Mouse (Mus musculus) MEL (cell line): ENCODE measurements at regions not wholly inside any gene's neighbourhood (a gene's known extent, or its start where the extent isn't known, plus 50 kb on each side); places are given as distances from the start of the nearest gene placed in this dataset.

Source experiments
- DNase-seq: peaks from one replicate; pipeline ENCODE4 v3.0.0; 2011; ENCODE audit warnings: low read depth, low spot score
- H3K27ac ChIP-seq: 2 replicates; pipeline ENCODE4 v1.5.1; 2012; ENCODE audit warnings: low read depth, mild to moderate bottlenecking, control low read depth, low read length, moderate library complexity; ENCODE audit not compliant: control insufficient read depth
- H3K27me3 ChIP-seq, 2 experiments: fragments of 150-350 bp in 1 of 2; sonication (generic) in 1 of 2; 2 replicates each; pipeline ENCODE4 v1.6.1; 2012; ENCODE audit warnings: low read length in 2 of 2, mild to moderate bottlenecking in 2 of 2, improper control_type of control experiment in 1 of 2, moderate library complexity in 1 of 2; ENCODE audit not compliant: insufficient read depth in 2 of 2, control insufficient read depth in 1 of 2
- H3K36me3 ChIP-seq, 2 experiments: 2 replicates each; pipeline ENCODE4 v1.6.1; 2012 to 2014; ENCODE audit warnings: low read length in 2 of 2, improper control_type of control experiment in 1 of 2, inconsistent platforms in 1 of 2, mild to moderate bottlenecking in 1 of 2; ENCODE audit not compliant: insufficient read depth in 2 of 2, control insufficient read depth in 1 of 2
- H3K4me1 ChIP-seq, 2 experiments: fragments of 150-350 bp in 1 of 2; sonication (generic) in 1 of 2; 2 replicates each; pipeline ENCODE4 v1.6.1; 2012; ENCODE audit warnings: low read length in 2 of 2, improper control_type of control experiment in 1 of 2, mild to moderate bottlenecking in 1 of 2; ENCODE audit not compliant: insufficient read depth in 2 of 2, control insufficient read depth in 1 of 2
- H3K4me3 ChIP-seq, 2 experiments: fragments of 150-350 bp in 1 of 2; sonication (generic) in 1 of 2; 2 replicates each; pipeline ENCODE4 v1.5.1; 2012; ENCODE audit warnings: low read depth in 2 of 2, low read length in 2 of 2, mild to moderate bottlenecking in 2 of 2, moderate library complexity in 2 of 2, control low read depth in 1 of 2, improper control_type of control experiment in 1 of 2; ENCODE audit not compliant: control insufficient read depth in 1 of 2, insufficient read depth in 1 of 2
- H3K79me2 ChIP-seq: 2 replicates; pipeline ENCODE4 v1.6.1; 2012; ENCODE audit warnings: mild to moderate bottlenecking, low read length, moderate library complexity; ENCODE audit not compliant: control insufficient read depth, poor library complexity, insufficient read depth
- H3K9ac ChIP-seq: 2 replicates; pipeline ENCODE4 v1.6.1; 2012; ENCODE audit warnings: low read depth, mild to moderate bottlenecking, control low read depth, low read length, moderate library complexity; ENCODE audit not compliant: control insufficient read depth, poor library complexity, severe bottlenecking
- H3K9me3 ChIP-seq: fragments of 150-350 bp; sonication (generic); replicated peaks from 2 replicates; pipeline ENCODE4 v1.6.1; 2012; ENCODE audit warnings: mild to moderate bottlenecking, low read length, improper control_type of control experiment, moderate library complexity; ENCODE audit not compliant: insufficient read depth
- CHD1 ChIP-seq: IDR thresholded peaks from 2 replicates; pipeline ENCODE4 v1.6.1; 2012; ENCODE audit warnings: low read depth, mild to moderate bottlenecking, inconsistent platforms, low read length, improper control_type of control experiment
- CTCF ChIP-seq, 3 experiments: IDR thresholded peaks in 2 of 3; conservative IDR thresholded peaks in 1 of 3; 2 replicates each; pipeline ENCODE4 v1.5.1; 2011 to 2012; ENCODE audit warnings: low read length in 3 of 3, low read depth in 2 of 3, mild to moderate bottlenecking in 2 of 3, improper control_type of control experiment in 1 of 3, inconsistent platforms in 1 of 3, mixed read lengths in 1 of 3, moderate library complexity in 1 of 3; ENCODE audit not compliant: control insufficient read depth in 1 of 3, insufficient read depth in 1 of 3, poor library complexity in 1 of 3, severe bottlenecking in 1 of 3
- ELF1 ChIP-seq: IDR thresholded peaks from 2 replicates; pipeline ENCODE4 v1.6.1; 2014; ENCODE audit warnings: low read depth, mild to moderate bottlenecking, inconsistent platforms, low read length, improper control_type of control experiment, moderate library complexity
- GABPA ChIP-seq: IDR thresholded peaks from 2 replicates; pipeline ENCODE4 v1.6.1; 2012; ENCODE audit warnings: low read depth, mild to moderate bottlenecking, inconsistent platforms, low read length, improper control_type of control experiment, moderate library complexity
- GATA1 ChIP-seq: IDR thresholded peaks from 2 replicates; pipeline ENCODE4 v1.6.1; 2011; ENCODE audit warnings: low read depth, low read length, improper control_type of control experiment
- HCFC1 ChIP-seq: IDR thresholded peaks from 2 replicates; pipeline ENCODE4 v1.6.1; 2012; ENCODE audit warnings: low read depth, mild to moderate bottlenecking, inconsistent platforms, low read length, improper control_type of control experiment, moderate library complexity
- KAT2A ChIP-seq: conservative IDR thresholded peaks from 2 replicates; pipeline ENCODE4 v1.6.1; 2012; ENCODE audit warnings: low read depth, low read length, improper control_type of control experiment, inconsistent platforms
- MAFK ChIP-seq: IDR thresholded peaks from 2 replicates; pipeline ENCODE4 v1.6.1; 2011; ENCODE audit warnings: low read depth, mild to moderate bottlenecking, low read length, improper control_type of control experiment, borderline replicate concordance
- MAX ChIP-seq: IDR thresholded peaks from 2 replicates; pipeline ENCODE4 v1.6.1; 2011; ENCODE audit warnings: low read length, improper control_type of control experiment
- MAZ ChIP-seq: IDR thresholded peaks from 2 replicates; pipeline ENCODE4 v1.6.1; 2012; ENCODE audit warnings: low read depth, mild to moderate bottlenecking, inconsistent platforms, low read length, improper control_type of control experiment
- MEF2A ChIP-seq: IDR thresholded peaks from 2 replicates; pipeline ENCODE4 v1.6.1; 2014; ENCODE audit warnings: low read depth, mild to moderate bottlenecking, inconsistent platforms, low read length, improper control_type of control experiment; ENCODE audit not compliant: poor library complexity, insufficient replicate concordance, severe bottlenecking; ENCODE audit errors: extremely low read depth
- MXI1 ChIP-seq: IDR thresholded peaks from 2 replicates; pipeline ENCODE4 v1.6.1; 2011; ENCODE audit warnings: mild to moderate bottlenecking, low read depth, low read length, improper control_type of control experiment
- MYB ChIP-seq: IDR thresholded peaks from 2 replicates; pipeline ENCODE4 v1.6.1; 2011; ENCODE audit warnings: mild to moderate bottlenecking, low read depth, low read length, improper control_type of control experiment
- POLR2A ChIP-seq, 2 experiments: IDR thresholded peaks; 2 replicates each; pipeline ENCODE4 v1.6.1; 2011 to 2012; ENCODE audit warnings: low read length in 2 of 2, mild to moderate bottlenecking in 2 of 2, control low read depth in 1 of 2, improper control_type of control experiment in 1 of 2, low read depth in 1 of 2, moderate library complexity in 1 of 2; ENCODE audit not compliant: control insufficient read depth in 1 of 2, insufficient read depth in 1 of 2, poor library complexity in 1 of 2
- POLR2AphosphoS2 ChIP-seq: IDR thresholded peaks from 2 replicates; pipeline ENCODE4 v1.6.1; 2011; ENCODE audit warnings: low read length, improper control_type of control experiment
- POLR2AphosphoS5 ChIP-seq: IDR thresholded peaks from 2 replicates; pipeline ENCODE4 v1.6.1; 2012; ENCODE audit warnings: low read depth, borderline replicate concordance, mild to moderate bottlenecking, inconsistent platforms, low read length, moderate library complexity, mixed read lengths
- RAD21 ChIP-seq: IDR thresholded peaks from 2 replicates; pipeline ENCODE4 v1.6.1; 2011; ENCODE audit warnings: mild to moderate bottlenecking, low read depth, low read length, improper control_type of control experiment
- RCOR1 ChIP-seq: IDR thresholded peaks from 2 replicates; pipeline ENCODE4 v1.6.1; 2012; ENCODE audit warnings: low read depth, mild to moderate bottlenecking, inconsistent platforms, low read length, improper control_type of control experiment
- SIN3A ChIP-seq: IDR thresholded peaks from 2 replicates; pipeline ENCODE4 v1.6.1; 2012; ENCODE audit warnings: low read length, improper control_type of control experiment, inconsistent platforms
- SMC3 ChIP-seq: IDR thresholded peaks from 2 replicates; pipeline ENCODE4 v1.6.1; 2011; ENCODE audit warnings: low read depth, low read length, improper control_type of control experiment
- TBP ChIP-seq: IDR thresholded peaks from 2 replicates; pipeline ENCODE4 v1.8.0; 2011; ENCODE audit warnings: low read depth, low read length, improper control_type of control experiment
- UBTF ChIP-seq: IDR thresholded peaks from 2 replicates; pipeline ENCODE4 v1.6.1; 2012; ENCODE audit warnings: low read depth, mild to moderate bottlenecking, inconsistent platforms, low read length, improper control_type of control experiment, moderate library complexity, borderline replicate concordance; ENCODE audit not compliant: insufficient read depth
- ZKSCAN1 ChIP-seq: IDR thresholded peaks from 2 replicates; pipeline ENCODE4 v1.6.1; 2012; ENCODE audit warnings: low read depth, mild to moderate bottlenecking, inconsistent platforms, low read length, improper control_type of control experiment, moderate library complexity
- ZMIZ1 ChIP-seq: IDR thresholded peaks from 2 replicates; pipeline ENCODE4 v1.6.1; 2012; ENCODE audit warnings: low read depth, mild to moderate bottlenecking, inconsistent platforms, low read length, improper control_type of control experiment, moderate library complexity
- ZNF384 ChIP-seq: IDR thresholded peaks from 2 replicates; pipeline ENCODE4 v1.6.1; 2012; ENCODE audit warnings: low read depth, mild to moderate bottlenecking, inconsistent platforms, low read length, improper control_type of control experiment

- Histone ChIP-seq H3K27ac (no peak overlapping the region), H3K4me1 (no peaks in the 10 kb centered on the region), H3K27me3 (no peaks in the 10 kb centered on the region), H3K36me3 (no peaks in the 10 kb centered on the region), H3K9me3 (no peaks in the 10 kb centered on the region), H3K79me2 (no peaks in the 10 kb centered on the region), H3K4me3 (no peak overlapping the region), H3K9ac (no peak overlapping the region)
- TF ChIP-seq ELF1 (no peak), MEF2A (no peak), MYB (no peak), KAT2A (no peak), MAZ (no peak), GABPA (no peak), RCOR1 (no peak), POLR2AphosphoS5 (no peak), MAFK (no peak), ZNF384 (no peak), CHD1 (no peak), TBP (no peak), MXI1 (no peak), POLR2A (IDR thresholded peaks at IDR 0.05; ENCODE audit: control insufficient read depth in 1 of 2, insufficient read depth in 1 of 2, low read depth in 1 of 2, low read length in 2 of 2, poor library complexity in 1 of 2) (no peak), SIN3A (no peak)
- no peak for DNase-seq
Measured at GRCm38 (mm10) chr12:109390978-109391377, 61.6 kb upstream of the Dlk1 start.

GRCm38 (mm10) chr12:109393326-109393725 lies 59.3 kb upstream of the Dlk1 start:
- TF ChIP-seq CTCF (IDR thresholded peaks at IDR 0.05 in 2 of 3, conservative IDR thresholded peaks at IDR 0.05 in 1 of 3; ENCODE audit: control insufficient read depth in 1 of 3, insufficient read depth in 1 of 3, low read depth in 2 of 3, low read length in 3 of 3, poor library complexity in 1 of 3, severe bottlenecking in 1 of 3) (no peak), GATA1 (no peak), MAX (no peak), KAT2A (no peak), RCOR1 (no peak), MYB (no peak), SMC3 (no peak), TBP (no peak), UBTF (no peak), ZMIZ1 (no peak), GABPA (no peak), POLR2AphosphoS2 (no peak), MAZ (no peak), ZKSCAN1 (no peak), HCFC1 (no peak), ELF1 (no peak), RAD21 (no peak)
- TF ChIP-seq, all 39 proteins: peak for 0
- H3K79me2 ChIP-seq: no peaks in the 10 kb centered on the region
- no peaks in the 10 kb centered on the region for H3K9me3 ChIP-seq

More at GRCm38 (mm10) chr12:109393326-109393725, 59.3 kb upstream of the Dlk1 start:
- Histone ChIP-seq H3K4me1 (no peaks in the 10 kb centered on the region), H3K4me3 (no peak overlapping the region), H3K27ac (no peak overlapping the region), H3K9ac (no peak overlapping the region), H3K27me3 (no peaks in the 10 kb centered on the region), H3K36me3 (no peaks in the 10 kb centered on the region)
- DNase-seq: no peak
